Mouse (Mus musculus): ENCODE results near the gene Atg14. TPM values are rescaled to one million over a fixed set of nuclear protein-coding genes. Genes with fewer than 3 reads are reported as not detected.

Atg14 gene
- polyA plus RNA-seq, 1 experiment from 2014 or later, result 18.7 TPM

DNA sequence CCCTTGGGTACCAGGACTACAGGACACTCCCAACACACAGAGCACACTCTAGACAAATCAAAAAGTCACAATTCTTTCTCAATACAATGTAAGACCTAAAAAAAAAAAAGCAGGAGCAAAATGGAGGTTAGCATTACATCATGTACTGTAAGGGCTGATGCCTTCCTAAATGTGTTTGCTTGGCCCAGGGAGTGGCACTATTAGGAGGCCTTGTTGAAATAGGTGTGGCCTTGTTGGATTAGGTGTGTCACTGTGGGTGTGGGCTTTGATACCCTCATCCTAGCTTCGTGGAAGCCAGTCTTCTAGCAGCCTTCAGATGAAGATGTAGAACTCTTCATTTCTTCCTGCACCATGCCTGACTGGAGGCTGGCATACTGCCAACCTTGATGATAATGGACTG is 10.8 kb upstream of the Atg14 start:
- no peaks in the 10 kb centered on the region for H3K4me1 ChIP-seq (ENCODE audit: control insufficient read depth, insufficient read depth, low read length)
- WGBS, result 54% methylated on average over 1 of the region's 1 CpGs
- no peak overlapping the region for H3K27ac ChIP-seq (ENCODE audit: low read depth, low read length)
- no peaks in the 10 kb centered on the region for H3K9me3 ChIP-seq (ENCODE audit: control insufficient read depth, low read length)
- H3K9ac ChIP-seq (ENCODE audit: low read length), result no peak overlapping the region
- H3K4me3 ChIP-seq (ENCODE audit: low read depth, low read length), result no peak overlapping the region
- no peaks in the 10 kb centered on the region for H3K36me3 ChIP-seq (ENCODE audit: control insufficient read depth, insufficient read depth, low read length)
- DNase-seq (ENCODE audit: low spot score, missing footprints), result no peak
- no peak overlapping the region for H3K4me2 ChIP-seq
- H3K27me3 ChIP-seq (ENCODE audit: control insufficient read depth, insufficient read depth, low read length), result no peaks in the 10 kb centered on the region
- ATAC-seq (ENCODE audit: low FRiP score), result no peak

DNA sequence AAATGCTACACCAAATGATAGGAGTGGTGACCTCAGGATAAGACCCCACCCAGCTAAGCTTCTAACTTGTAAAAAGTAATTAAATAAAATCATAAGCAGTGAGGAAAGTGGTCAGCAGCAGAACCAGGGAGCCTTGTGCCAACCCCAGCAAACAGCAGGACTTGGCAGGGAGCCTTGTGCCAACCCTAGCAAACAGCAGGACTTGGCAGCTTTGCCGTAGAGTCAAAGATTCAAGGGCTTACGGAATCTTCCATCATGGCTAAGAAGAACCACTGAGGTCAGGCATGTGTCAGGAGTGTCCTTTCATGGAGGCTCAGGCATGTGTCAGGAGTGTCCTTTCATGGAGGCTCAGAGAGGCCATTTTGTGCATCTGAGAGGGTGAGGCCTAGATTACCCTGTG is 7.6 kb upstream of the Atg14 start:
- whole genome bisulfite sequencing, result 86% methylated on average over 2 of the region's 2 CpGs
- no peaks in the 10 kb centered on the region for H3K9me3 ChIP-seq (ENCODE audit: control insufficient read depth, low read length)
- DNase-seq (ENCODE audit: low spot score, missing footprints) (no peak), ATAC-seq (ENCODE audit: low FRiP score) (no peak)
- no peaks in the 10 kb centered on the region for H3K27me3 ChIP-seq (ENCODE audit: control insufficient read depth, insufficient read depth, low read length)
- H3K27ac ChIP-seq (ENCODE audit: low read depth, low read length), result no peak overlapping the region
- no peaks in the 10 kb centered on the region for H3K36me3 ChIP-seq (ENCODE audit: control insufficient read depth, insufficient read depth, low read length)
- no peak overlapping the region for H3K4me2 ChIP-seq
- H3K4me1 ChIP-seq (ENCODE audit: control insufficient read depth, insufficient read depth, low read length), result no peaks in the 10 kb centered on the region
- H3K4me3 ChIP-seq (ENCODE audit: low read depth, low read length), result no peak overlapping the region
- H3K9ac ChIP-seq (ENCODE audit: low read length), result no peak overlapping the region

DNA sequence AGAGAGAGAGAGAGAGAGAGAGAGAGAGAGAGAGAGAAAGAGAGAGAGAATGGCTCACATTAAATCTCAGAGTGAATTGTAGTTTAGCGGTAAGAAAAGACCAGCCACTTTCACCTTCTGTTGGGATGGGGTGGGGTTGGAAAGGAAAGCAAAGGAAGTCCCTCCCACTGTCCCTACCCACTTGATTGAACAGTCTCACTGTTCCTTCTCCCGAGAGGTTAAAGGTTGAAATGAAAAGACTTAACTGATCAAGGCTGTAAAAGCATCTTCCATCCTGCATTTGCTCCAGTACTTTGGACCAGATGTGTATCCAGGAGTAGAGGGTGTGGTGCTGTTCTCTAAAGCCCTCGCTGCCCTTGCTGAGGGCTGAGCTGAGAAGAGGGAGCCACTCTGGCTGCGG is 6.2 kb upstream of the Atg14 start:
- Histone ChIP-seq H3K4me1 (ENCODE audit: control insufficient read depth, insufficient read depth, low read length) (no peaks in the 10 kb centered on the region), H3K9me3 (ENCODE audit: control insufficient read depth, low read length) (no peaks in the 10 kb centered on the region), H3K27ac (ENCODE audit: low read depth, low read length) (no peak overlapping the region), H3K36me3 (ENCODE audit: control insufficient read depth, insufficient read depth, low read length) (no peaks in the 10 kb centered on the region), H3K4me3 (ENCODE audit: low read depth, low read length) (no peak overlapping the region), H3K4me2 (no peak overlapping the region), H3K27me3 (ENCODE audit: control insufficient read depth, insufficient read depth, low read length) (no peaks in the 10 kb centered on the region), H3K9ac (ENCODE audit: low read length) (no peak overlapping the region)
- no peak for ATAC-seq (ENCODE audit: low FRiP score)
- 66% methylated on average over 4 of the region's 4 CpGs for WGBS
- DNase-seq (ENCODE audit: low spot score, missing footprints), result no peak

DNA sequence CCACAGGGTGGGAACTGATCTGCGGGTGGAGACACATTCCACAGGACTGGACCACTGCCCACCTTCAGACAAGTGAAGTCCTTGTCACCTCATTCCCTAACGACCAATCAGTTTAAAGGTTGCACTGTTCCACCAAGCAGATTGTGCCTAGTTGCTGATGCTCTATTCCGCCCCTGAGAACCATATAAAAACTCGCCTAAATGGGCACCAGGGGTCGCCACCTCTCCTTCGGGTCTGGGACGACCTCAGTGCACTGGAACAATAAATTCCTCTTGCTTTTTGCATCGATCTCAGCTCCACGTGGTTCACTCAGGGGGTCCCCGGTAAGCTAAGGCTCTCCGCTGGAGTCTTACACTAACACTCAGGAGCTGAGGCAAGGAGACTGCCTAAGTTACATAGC is 4.3 kb upstream of the Atg14 start:
- Histone ChIP-seq H3K9ac (ENCODE audit: low read length) (no peak overlapping the region), H3K4me2 (no peak overlapping the region), H3K4me1 (ENCODE audit: control insufficient read depth, insufficient read depth, low read length) (no peaks in the 10 kb centered on the region), H3K4me3 (ENCODE audit: low read depth, low read length) (no peak overlapping the region), H3K27me3 (ENCODE audit: control insufficient read depth, insufficient read depth, low read length) (no peaks in the 10 kb centered on the region), H3K9me3 (ENCODE audit: control insufficient read depth, low read length) (no peaks in the 10 kb centered on the region), H3K27ac (ENCODE audit: low read depth, low read length) (no peak overlapping the region), H3K36me3 (ENCODE audit: control insufficient read depth, insufficient read depth, low read length) (no peaks in the 10 kb centered on the region)
- 79% methylated on average over 11 of the region's 11 CpGs for WGBS
- DNase-seq (ENCODE audit: low spot score, missing footprints) (no peak), ATAC-seq (ENCODE audit: low FRiP score) (no peak)

DNA sequence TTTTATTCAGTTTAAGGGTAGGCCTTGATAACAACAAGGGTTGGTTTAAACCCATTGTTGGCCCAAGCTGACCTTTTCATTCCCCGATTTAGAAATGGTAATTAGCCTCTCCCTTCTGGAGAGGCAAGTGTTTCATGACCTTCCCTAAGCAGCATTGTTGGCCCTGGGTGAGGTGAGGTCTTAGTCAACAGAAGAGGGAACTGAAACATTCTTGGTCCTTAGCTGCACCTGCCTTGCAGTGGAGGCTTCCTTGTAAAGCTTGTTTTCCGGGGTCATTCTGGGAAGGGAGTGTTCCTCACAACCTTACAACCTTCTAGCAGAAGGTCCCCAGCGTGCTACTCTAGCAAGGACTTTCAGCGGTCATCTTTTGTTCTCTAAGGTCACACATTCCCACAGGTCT is 2.3 kb upstream of the Atg14 start:
- WGBS, result 72% methylated on average over 4 of the region's 4 CpGs
- Histone ChIP-seq H3K36me3 (ENCODE audit: control insufficient read depth, insufficient read depth, low read length) (no peaks in the 10 kb centered on the region), H3K4me3 (ENCODE audit: low read depth, low read length) (no peak overlapping the region), H3K27ac (ENCODE audit: low read depth, low read length) (no peak overlapping the region), H3K4me2 (no peak overlapping the region), H3K9ac (ENCODE audit: low read length) (no peak overlapping the region), H3K27me3 (ENCODE audit: control insufficient read depth, insufficient read depth, low read length) (no peaks in the 10 kb centered on the region), H3K4me1 (ENCODE audit: control insufficient read depth, insufficient read depth, low read length) (0 out of 2 replicates have a peak, but pooled peaks cover under 1% of the 10 kb centered on the region), H3K9me3 (ENCODE audit: control insufficient read depth, low read length) (no peaks in the 10 kb centered on the region)
- DNase-seq (ENCODE audit: low spot score, missing footprints) (no peak), ATAC-seq (ENCODE audit: low FRiP score) (no peak)

DNA sequence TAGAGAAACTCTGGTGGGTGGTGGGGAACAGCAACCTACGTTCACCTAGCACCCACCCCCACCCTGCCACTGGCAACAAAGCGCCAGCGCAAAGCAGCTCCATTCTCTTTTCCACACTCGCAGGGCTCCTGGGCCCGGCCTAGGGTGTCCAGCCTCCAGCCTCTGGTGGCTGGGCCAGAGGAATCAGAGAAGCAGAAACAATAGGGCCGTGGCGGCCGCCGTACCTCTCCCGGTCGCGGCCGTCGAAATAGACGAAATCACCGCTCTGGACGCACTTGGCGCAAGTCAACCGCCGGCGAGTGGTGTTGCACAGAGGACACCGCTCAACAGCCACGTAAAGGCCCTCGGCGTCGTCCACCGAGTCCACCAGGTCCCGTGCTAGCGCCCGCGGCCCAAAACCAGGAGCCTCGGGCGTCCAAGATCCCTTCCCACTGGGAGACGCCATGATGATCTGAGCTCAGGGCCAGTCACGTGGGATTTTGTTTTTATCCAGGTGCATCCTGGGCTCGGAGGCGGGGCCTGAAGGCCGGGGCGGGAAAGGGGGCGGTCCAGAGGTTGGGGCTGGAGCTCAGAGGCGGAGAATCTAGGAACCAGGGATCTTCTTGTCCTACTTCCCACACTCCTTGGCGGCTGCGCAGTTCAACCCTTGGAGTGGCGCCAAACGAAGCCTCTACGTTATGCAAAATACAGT is 2.3 kb downstream of the Atg14 start:
- DNase-seq (ENCODE audit: low spot score, missing footprints) (peak; percentile 100), ATAC-seq (ENCODE audit: low FRiP score) (peak; percentile 99)
- under 1% methylated on average over 46 of the region's 46 CpGs for WGBS

DNA sequence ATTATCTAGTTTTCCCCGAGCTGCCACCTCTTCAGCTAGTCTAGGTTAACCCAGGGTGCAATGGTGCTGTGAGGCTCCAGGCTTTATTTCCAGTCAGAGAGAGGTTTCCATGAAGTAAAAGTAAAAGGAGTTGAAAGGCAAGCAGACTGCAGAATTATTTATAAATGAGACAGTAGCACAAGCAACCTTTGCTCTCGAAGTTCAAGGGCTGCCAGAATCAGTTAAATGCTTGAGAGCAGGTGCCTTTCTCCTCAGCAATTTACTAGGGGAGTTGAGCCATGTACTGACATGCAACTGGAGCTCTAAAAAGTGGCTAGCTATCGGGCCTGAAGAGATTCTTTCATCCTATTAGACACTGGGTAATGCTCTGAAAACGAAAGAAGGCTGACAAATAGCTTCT is 7.3 kb downstream of the Atg14 start:
- ATAC-seq (ENCODE audit: low FRiP score) (no peak), DNase-seq (ENCODE audit: low spot score, missing footprints) (no peak)
- Histone ChIP-seq H3K9me3 (ENCODE audit: control insufficient read depth, low read length) (no peaks in the 10 kb centered on the region), H3K27ac (ENCODE audit: low read depth, low read length) (no peak overlapping the region), H3K4me1 (ENCODE audit: control insufficient read depth, insufficient read depth, low read length) (peaks cover 6% of the 10 kb centered on the region; the same call in 1 of the 2 replicates), H3K9ac (ENCODE audit: low read length) (no peak overlapping the region), H3K4me3 (ENCODE audit: low read depth, low read length) (no peak overlapping the region), H3K27me3 (ENCODE audit: control insufficient read depth, insufficient read depth, low read length) (no peaks in the 10 kb centered on the region), H3K4me2 (no peak overlapping the region), H3K36me3 (ENCODE audit: control insufficient read depth, insufficient read depth, low read length) (no peaks in the 10 kb centered on the region)
- 83% methylated on average over 4 of the region's 4 CpGs for WGBS

More for the DNA sequence above, 2.3 kb downstream of the Atg14 start:
- no peaks in the 10 kb centered on the region for H3K36me3 ChIP-seq (ENCODE audit: control insufficient read depth, insufficient read depth, low read length)
- H3K27ac ChIP-seq (ENCODE audit: low read depth, low read length), result no peak overlapping the region
- peaks cover 6% of the 10 kb centered on the region; the same call in 1 of the 2 replicates for H3K4me1 ChIP-seq (ENCODE audit: control insufficient read depth, insufficient read depth, low read length)
- peak overlapping the region; percentile 87 for H3K4me3 ChIP-seq (ENCODE audit: low read depth, low read length)
- peak overlapping the region; percentile 82 for H3K9ac ChIP-seq (ENCODE audit: low read length)
- peak overlapping the region; percentile 84 for H3K4me2 ChIP-seq
- no peaks in the 10 kb centered on the region for H3K27me3 ChIP-seq (ENCODE audit: control insufficient read depth, insufficient read depth, low read length)
- H3K9me3 ChIP-seq (ENCODE audit: control insufficient read depth, low read length), result no peaks in the 10 kb centered on the region

DNA sequence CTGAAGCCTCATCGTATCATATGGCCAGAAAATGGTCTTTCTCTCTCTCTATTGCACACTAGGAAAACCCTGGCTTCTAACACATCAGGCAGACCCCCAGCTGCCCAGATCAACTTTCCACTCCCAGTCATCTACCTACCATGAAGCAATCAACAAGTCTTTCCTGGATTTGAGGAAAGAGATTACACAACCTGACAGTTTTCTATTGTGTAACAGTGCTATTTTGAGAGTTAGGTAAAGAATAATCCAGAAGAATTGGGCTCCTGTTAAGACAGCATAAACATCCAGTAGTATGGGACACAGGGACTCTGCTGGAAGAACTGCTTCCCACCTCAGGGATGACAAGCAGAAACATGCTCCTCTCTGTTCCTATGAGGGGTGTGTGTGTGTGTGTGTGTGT is 7.9 kb downstream of the Atg14 start:
- Histone ChIP-seq H3K27me3 (ENCODE audit: control insufficient read depth, insufficient read depth, low read length) (no peaks in the 10 kb centered on the region), H3K4me3 (ENCODE audit: low read depth, low read length) (no peak overlapping the region), H3K9ac (ENCODE audit: low read length) (no peak overlapping the region), H3K4me2 (no peak overlapping the region), H3K4me1 (ENCODE audit: control insufficient read depth, insufficient read depth, low read length) (peaks cover 4% of the 10 kb centered on the region; the same call in 1 of the 2 replicates), H3K9me3 (ENCODE audit: control insufficient read depth, low read length) (no peaks in the 10 kb centered on the region), H3K27ac (ENCODE audit: low read depth, low read length) (no peak overlapping the region), H3K36me3 (ENCODE audit: control insufficient read depth, insufficient read depth, low read length) (no peaks in the 10 kb centered on the region)
- DNase-seq (ENCODE audit: low spot score, missing footprints), result no peak
- WGBS, result 90% methylated on average over 1 of the region's 1 CpGs
- ATAC-seq (ENCODE audit: low FRiP score), result no peak

DNA sequence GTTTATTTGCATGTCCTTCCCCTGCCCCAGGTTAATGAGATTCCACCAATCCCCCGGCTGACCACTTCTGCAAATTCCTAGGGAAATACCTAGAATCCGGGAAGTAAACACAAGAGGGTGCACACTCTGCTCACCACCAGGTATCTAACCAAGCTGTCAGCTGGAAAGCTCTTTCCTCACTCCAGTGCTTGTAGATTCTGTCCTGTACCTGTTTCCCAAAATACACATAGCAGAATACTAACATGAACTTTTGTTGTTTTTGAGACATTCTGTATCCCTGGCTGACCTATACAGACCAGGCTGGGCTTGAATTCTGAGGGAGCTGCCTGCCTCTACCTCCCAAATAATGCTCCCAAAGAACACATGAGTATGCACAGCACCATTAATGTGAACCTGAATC is 9.7 kb downstream of the Atg14 start:
- WGBS, result 88% methylated on average over 2 of the region's 2 CpGs
- Histone ChIP-seq H3K36me3 (ENCODE audit: control insufficient read depth, insufficient read depth, low read length) (no peaks in the 10 kb centered on the region; the same call in 1 of the 2 replicates), H3K4me3 (ENCODE audit: low read depth, low read length) (no peak overlapping the region), H3K9me3 (ENCODE audit: control insufficient read depth, low read length) (no peaks in the 10 kb centered on the region), H3K27ac (ENCODE audit: low read depth, low read length) (no peak overlapping the region), H3K4me1 (ENCODE audit: control insufficient read depth, insufficient read depth, low read length) (no peaks in the 10 kb centered on the region), H3K4me2 (no peak overlapping the region), H3K27me3 (ENCODE audit: control insufficient read depth, insufficient read depth, low read length) (no peaks in the 10 kb centered on the region), H3K9ac (ENCODE audit: low read length) (no peak overlapping the region)
- DNase-seq (ENCODE audit: low spot score, missing footprints) (no peak), ATAC-seq (ENCODE audit: low FRiP score) (no peak)

All from midbrain, embryonic 11.5 days (tissue).